Mouse (Mus musculus) heart, embryonic 13.5 days (tissue): ENCODE measurements around the gene Kdm8. TPM values are rescaled to one million over a fixed set of nuclear protein-coding genes. Genes with fewer than 3 reads are reported as not detected.

Experiments used
- ATAC-seq: fragments of 200-750 bp; cut with Nextera tagmentation; 2 replicates; pipeline ENCODE4 v1.8.0; 2017; ENCODE audit warnings: moderate TSS enrichment; ENCODE audit not compliant: insufficient number of reproducible peaks, low FRiP score, low TSS enrichment; ENCODE audit errors: extremely low read depth
- H3K27ac ChIP-seq: fragments of 300-500 bp; sonication (generic); replicated peaks from 2 replicates; pipeline ENCODE4 v1.5.1; 2015; ENCODE audit warnings: moderate library complexity, mild to moderate bottlenecking, inconsistent platforms
- H3K27me3 ChIP-seq: fragments of 300-500 bp; sonication (generic); replicated peaks from 2 replicates; pipeline ENCODE4 v1.6.1; 2015; ENCODE audit warnings: mild to moderate bottlenecking, inconsistent platforms
- H3K36me3 ChIP-seq: fragments of 300-500 bp; sonication (generic); 2 replicates; pipeline ENCODE4 v1.6.1; 2015; ENCODE audit warnings: mild to moderate bottlenecking, inconsistent platforms
- H3K4me1 ChIP-seq: fragments of 300-500 bp; sonication (generic); 2 replicates; pipeline ENCODE4 v1.6.1; 2015; ENCODE audit warnings: inconsistent platforms
- H3K4me2 ChIP-seq: fragments of 300-500 bp; sonication (generic); 2 replicates; pipeline ENCODE4 v1.6.1; 2015; ENCODE audit warnings: inconsistent platforms, mild to moderate bottlenecking, moderate library complexity
- H3K4me3 ChIP-seq: fragments of 300-500 bp; sonication (generic); 2 replicates; pipeline ENCODE4 v1.5.1; 2015; ENCODE audit warnings: moderate library complexity, mild to moderate bottlenecking, inconsistent platforms
- H3K9ac ChIP-seq: fragments of 300-500 bp; sonication (generic); 2 replicates; pipeline ENCODE4 v1.6.1; 2015; ENCODE audit warnings: inconsistent platforms, mild to moderate bottlenecking, moderate library complexity
- H3K9me3 ChIP-seq: fragments of 300-500 bp; sonication (generic); 2 replicates; pipeline ENCODE4 v1.6.1; 2016; ENCODE audit warnings: inconsistent platforms
- WGBS: fragments of 180-500 bp; shearing (Covaris S2); methylation state at CpG from one replicate; pipeline ENCODE4 v1.1.7; 2015; ENCODE audit warnings: mixed read lengths; 5-methylcytosine and 5-hydroxymethylcytosine counted together
- polyA plus RNA-seq: library from polyadenylated mRNA; unstranded; fragments of >200 nt; fragmentation: Nextera tagmentation; extraction: Ambion mirVana; gene quantifications from 2 replicates; pipeline ENCODE4 v1.2.1, GENCODE M21; 2015

Kdm8 gene
- polyA plus RNA-seq, 1 experiment from 2014 or later: 7.7 TPM

GRCm38 (mm10) chr7:125462200-125462599 lies 17.7 kb downstream of the Kdm8 start:
- Histone ChIP-seq H3K4me1 (no peaks in the 10 kb centered on the region), H3K27ac (no peak overlapping the region), H3K9ac (no peak overlapping the region), H3K27me3 (no peaks in the 10 kb centered on the region), H3K36me3 (peaks cover 47% of the 10 kb centered on the region), H3K4me2 (no peak overlapping the region), H3K4me3 (no peak overlapping the region), H3K9me3 (no peaks in the 10 kb centered on the region)
- ATAC-seq: no peak
- 75% methylated on average over 2 of the region's 2 CpGs for WGBS

DNA sequence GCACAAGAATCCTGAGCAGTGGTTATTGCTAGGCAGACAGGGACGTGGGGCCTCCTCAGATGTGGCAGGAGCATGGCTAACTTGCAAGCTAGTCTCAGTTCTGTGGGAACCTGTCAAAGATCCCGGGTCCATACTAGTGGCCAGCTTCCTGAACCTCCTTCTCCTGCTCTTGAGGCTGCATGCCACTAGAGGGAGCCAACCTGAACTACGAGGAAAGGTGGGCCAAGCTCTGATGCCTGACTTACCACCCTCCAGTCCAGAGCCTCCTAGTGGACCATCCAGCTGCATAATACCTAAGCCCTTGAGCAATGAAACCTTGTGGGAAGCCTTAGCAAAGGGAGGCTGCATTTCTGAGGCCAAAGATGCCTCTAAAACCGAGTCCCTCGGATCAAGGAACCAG lies 25.5 kb downstream of the Kdm8 start:
- no peak overlapping the region for H3K27ac ChIP-seq
- no peak overlapping the region for H3K9ac ChIP-seq
- H3K27me3 ChIP-seq: no peaks in the 10 kb centered on the region
- H3K4me1 ChIP-seq: peaks cover 35% of the 10 kb centered on the region
- H3K36me3 ChIP-seq: peaks cover 64% of the 10 kb centered on the region
- no peaks in the 10 kb centered on the region for H3K9me3 ChIP-seq
- H3K4me2 ChIP-seq: no peak overlapping the region
- 25% methylated on average over 5 of the region's 5 CpGs for WGBS
- H3K4me3 ChIP-seq: no peak overlapping the region
- ATAC-seq: no peak

GRCm38 (mm10) chr7:125470901-125471300 lies 26.4 kb downstream of the Kdm8 start:
- 80% methylated on average over 4 of the region's 4 CpGs for WGBS
- H3K9me3 ChIP-seq: no peaks in the 10 kb centered on the region
- H3K4me3 ChIP-seq: no peak overlapping the region
- H3K4me1 ChIP-seq: peaks cover 45% of the 10 kb centered on the region
- no peak overlapping the region for H3K27ac ChIP-seq
- H3K27me3 ChIP-seq: no peaks in the 10 kb centered on the region
- peaks cover 54% of the 10 kb centered on the region for H3K36me3 ChIP-seq
- no peak overlapping the region for H3K4me2 ChIP-seq
- no peak overlapping the region for H3K9ac ChIP-seq
- no peak for ATAC-seq

- Histone ChIP-seq H3K9ac (peak overlapping the region; percentile 69), H3K36me3 (peaks cover 41% of the 10 kb centered on the region), H3K4me2 (peak overlapping the region; percentile 50), H3K27ac (peak overlapping the region; percentile 79), H3K9me3 (no peaks in the 10 kb centered on the region), H3K4me3 (peak overlapping the region; percentile 16; the same call in 1 of the 2 replicates), H3K4me1 (peaks cover 57% of the 10 kb centered on the region), H3K27me3 (no peaks in the 10 kb centered on the region)
- 16% methylated on average over 13 of the region's 13 CpGs for WGBS
- ATAC-seq: peak; percentile 33
Measured at GRCm38 (mm10) chr7:125471991-125472741, 27.7 kb downstream of the Kdm8 start.

DNA sequence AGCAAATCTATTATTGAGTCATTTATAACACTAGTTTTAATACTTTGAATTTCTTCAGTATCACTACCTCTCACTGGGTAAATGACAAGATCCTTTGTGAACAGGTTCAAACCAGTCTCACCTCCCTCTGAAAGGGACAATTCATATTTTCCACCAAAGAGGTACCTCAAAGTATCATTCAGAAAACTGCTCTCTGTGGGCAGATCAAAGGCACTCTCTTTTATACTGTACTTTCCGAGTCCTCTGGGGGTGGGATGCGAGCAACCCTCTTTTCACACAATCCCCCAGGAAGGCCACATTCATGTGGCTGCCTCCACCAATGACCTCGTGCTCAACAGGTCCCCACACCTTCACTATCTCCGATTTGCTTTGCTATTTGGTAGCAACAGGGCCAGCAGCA lies 30.1 kb downstream of the Kdm8 start:
- Histone ChIP-seq H3K9ac (peak overlapping the region; percentile 21; the same call in 1 of the 2 replicates), H3K4me3 (no peak overlapping the region), H3K4me2 (no peak overlapping the region), H3K4me1 (peaks cover 76% of the 10 kb centered on the region), H3K27me3 (no peaks in the 10 kb centered on the region), H3K9me3 (no peaks in the 10 kb centered on the region), H3K27ac (peak overlapping the region; percentile 91), H3K36me3 (peaks cover 28% of the 10 kb centered on the region)
- 64% methylated on average over 4 of the region's 4 CpGs for WGBS
- ATAC-seq: no peak

GRCm38 (mm10) chr7:125475601-125476251 lies 31.2 kb downstream of the Kdm8 start:
- Histone ChIP-seq H3K4me3 (no peak overlapping the region), H3K4me1 (peaks cover 76% of the 10 kb centered on the region), H3K9me3 (no peaks in the 10 kb centered on the region), H3K27ac (peak overlapping the region; percentile 91), H3K9ac (peak overlapping the region; percentile 48), H3K27me3 (no peaks in the 10 kb centered on the region), H3K4me2 (peak overlapping the region; percentile 32), H3K36me3 (peaks cover 28% of the 10 kb centered on the region)
- 27% methylated on average over 11 of the region's 11 CpGs for WGBS
- no peak for ATAC-seq

DNA sequence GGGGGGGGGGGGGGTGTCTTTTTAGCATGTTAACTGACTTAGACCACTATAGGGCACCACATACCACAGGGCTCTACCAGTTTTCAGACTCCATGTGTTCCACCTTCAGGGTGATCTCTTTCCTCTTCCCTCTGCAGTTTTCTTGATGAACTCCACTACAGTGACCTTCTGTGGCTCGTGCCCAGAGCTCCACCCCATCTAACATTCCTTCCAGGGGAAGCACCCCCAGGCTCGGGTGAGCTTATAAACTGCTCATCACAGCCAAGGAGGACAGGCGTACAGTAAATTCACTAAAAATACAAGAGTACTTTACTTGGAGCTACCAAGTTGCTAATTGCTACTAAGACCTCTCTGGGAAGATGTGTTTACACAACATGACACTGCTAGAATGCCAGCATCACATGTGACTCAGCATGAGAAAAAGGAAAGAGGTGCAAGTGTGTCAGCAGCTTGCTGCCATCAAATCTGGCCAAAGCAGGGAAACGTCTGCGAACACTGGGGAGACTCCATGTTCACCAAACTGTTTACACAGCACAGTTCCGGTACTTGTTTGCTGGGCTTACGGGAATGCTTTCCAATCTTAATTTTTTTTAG lies 34.0 kb downstream of the Kdm8 start:
- Histone ChIP-seq H3K4me2 (no peak overlapping the region), H3K27me3 (no peaks in the 10 kb centered on the region), H3K27ac (peak overlapping the region; percentile 45; the same call in 1 of the 2 replicates), H3K9me3 (no peaks in the 10 kb centered on the region), H3K9ac (peak overlapping the region; percentile 58; the same call in 1 of the 2 replicates), H3K36me3 (peaks cover 46% of the 10 kb centered on the region), H3K4me1 (peaks cover 56% of the 10 kb centered on the region), H3K4me3 (no peak overlapping the region)
- ATAC-seq: no peak
- WGBS: 70% methylated on average over 7 of the region's 7 CpGs

GRCm38 (mm10) chr7:125480518-125480917 lies 36.0 kb downstream of the Kdm8 start:
- Histone ChIP-seq H3K4me1 (peaks cover 36% of the 10 kb centered on the region), H3K4me3 (no peak overlapping the region), H3K27me3 (no peaks in the 10 kb centered on the region), H3K9me3 (no peaks in the 10 kb centered on the region), H3K9ac (no peak overlapping the region), H3K4me2 (no peak overlapping the region), H3K27ac (no peak overlapping the region), H3K36me3 (peaks cover 65% of the 10 kb centered on the region)
- 81% methylated on average over 4 of the region's 4 CpGs for WGBS
- ATAC-seq: no peak

DNA sequence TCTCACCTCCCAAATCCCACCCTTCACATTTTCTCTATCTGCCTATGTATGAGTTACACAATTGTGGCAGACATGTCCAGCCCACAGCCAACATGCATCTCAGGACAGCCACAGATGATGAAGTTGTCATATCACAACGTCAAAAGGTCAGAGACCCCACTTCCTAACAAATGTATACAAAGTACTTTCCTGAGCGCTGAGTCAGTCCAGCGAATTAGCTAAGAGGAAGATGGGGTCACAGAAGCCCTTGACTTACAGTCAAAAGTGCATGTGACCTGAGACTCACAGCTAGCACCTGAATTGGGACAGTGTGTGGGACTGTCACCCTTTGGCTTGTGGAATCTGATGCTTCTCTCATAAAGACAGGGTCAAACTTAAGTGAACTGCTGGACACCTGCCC lies 37.9 kb downstream of the Kdm8 start:
- Histone ChIP-seq H3K4me1 (peaks cover 17% of the 10 kb centered on the region), H3K9ac (no peak overlapping the region), H3K4me3 (no peak overlapping the region), H3K27me3 (no peaks in the 10 kb centered on the region), H3K4me2 (no peak overlapping the region), H3K27ac (no peak overlapping the region), H3K9me3 (no peaks in the 10 kb centered on the region), H3K36me3 (peaks cover 76% of the 10 kb centered on the region)
- WGBS: 86% methylated on average over 3 of the region's 3 CpGs
- no peak for ATAC-seq

- H3K27ac ChIP-seq: no peak overlapping the region
- WGBS: 72% methylated on average over 2 of the region's 2 CpGs
Measured at GRCm38 (mm10) chr7:125482886-125483285, 38.4 kb downstream of the Kdm8 start.

DNA sequence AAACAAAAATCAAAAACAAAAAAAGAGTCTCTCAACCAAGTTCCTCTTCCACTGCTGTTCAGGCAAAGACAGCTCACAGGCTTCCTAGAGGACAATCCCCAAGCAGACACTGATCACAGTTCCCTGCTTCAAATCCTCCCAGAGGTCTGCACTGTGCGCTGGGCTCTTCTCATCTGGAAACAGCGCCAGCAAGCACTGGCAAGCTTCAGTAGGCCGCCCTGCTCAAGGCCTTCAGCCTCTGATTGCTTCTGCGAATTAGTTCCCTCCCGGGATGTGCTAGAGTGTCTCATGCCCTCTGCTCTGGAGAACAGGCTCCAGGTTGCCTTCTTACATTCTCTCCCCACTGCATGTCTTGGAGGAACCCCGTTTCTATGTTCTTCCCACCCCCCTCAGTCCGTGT lies 40.3 kb downstream of the Kdm8 start:
- Histone ChIP-seq H3K27me3 (no peaks in the 10 kb centered on the region), H3K9ac (no peak overlapping the region), H3K9me3 (no peaks in the 10 kb centered on the region), H3K4me2 (no peak overlapping the region), H3K36me3 (peaks cover 67% of the 10 kb centered on the region), H3K4me1 (peaks cover 7% of the 10 kb centered on the region; the same call in 1 of the 2 replicates), H3K27ac (no peak overlapping the region), H3K4me3 (no peak overlapping the region)
- no peak for ATAC-seq
- 89% methylated on average over 7 of the region's 7 CpGs for WGBS

More at GRCm38 (mm10) chr7:125482886-125483285, 38.4 kb downstream of the Kdm8 start:
- H3K4me1 ChIP-seq: peaks cover 12% of the 10 kb centered on the region
- H3K36me3 ChIP-seq: peaks cover 70% of the 10 kb centered on the region
- ATAC-seq: no peak
- no peak overlapping the region for H3K9ac ChIP-seq
- H3K4me3 ChIP-seq: no peak overlapping the region
- no peaks in the 10 kb centered on the region for H3K9me3 ChIP-seq
- H3K27me3 ChIP-seq: no peaks in the 10 kb centered on the region
- no peak overlapping the region for H3K4me2 ChIP-seq
